16 mouse cellular contexts compared by ENCODE assay signal in genomic region chr17:12451234-12451633, GRCm38 (mm10). TPM values are rescaled to one million over a fixed set of nuclear protein-coding genes. Genes with fewer than 3 reads are reported as not detected.
DNase-seq lines count a peak whose midpoint lies in the region; ATAC-seq and TF ChIP-seq lines count a peak whose summit lies in the region.
"Had no signal": no experiment of that assay in that cellular context is flagged by ENCODE, and none has a peak within 500 bp of the region (broad histone marks: within the 10 kb centered on the region; RNA-seq: fewer than 3 reads in every experiment).

No protein-coding gene starts in this region.

- H3K9me3 ChIP-seq in forebrain, postnatal 0 days (ENCODE audit: low read length): no peaks in the 10 kb centered on the region
- H3K9me3 ChIP-seq in forebrain, embryonic 14.5 days (replicated peaks; ENCODE audit: control insufficient read depth, low read length): no peaks in the 10 kb centered on the region
- H3K9me3 ChIP-seq: liver, embryonic 15.5 days had no signal

- no peaks in the 10 kb centered on the region for H3K4me1 ChIP-seq in forebrain, postnatal 0 days (ENCODE audit: insufficient read depth)
- no peaks in the 10 kb centered on the region for H3K4me1 ChIP-seq in forebrain, embryonic 14.5 days (ENCODE audit: control insufficient read depth, insufficient read depth, low read length)
- H3K4me1 ChIP-seq: liver, embryonic 15.5 days had no signal

- peak; percentile 53; the same call in 1 of the 2 replicates for ATAC-seq in forebrain, postnatal 0 days
- ATAC-seq in forebrain, embryonic 14.5 days: no peak
- no peak for ATAC-seq in granulocyte monocyte progenitor cell, adult 5-6 weeks (replicated peaks; ENCODE audit: poor library complexity, severe bottlenecking)
- ATAC-seq: Patski had no signal

- H3K4me3 ChIP-seq in forebrain, postnatal 0 days (ENCODE audit: low read depth, low read length): no peak overlapping the region
- H3K4me3 ChIP-seq in forebrain, embryonic 14.5 days (ENCODE audit: low read depth, low read length): no peak overlapping the region
- H3K4me3 ChIP-seq: erythroblast, embryonic 14.5 days; liver, embryonic 15.5 days had no signal

- H3K4me2 ChIP-seq in forebrain, postnatal 0 days (ENCODE audit: low read depth): no peak overlapping the region
- no peak overlapping the region for H3K4me2 ChIP-seq in forebrain, embryonic 14.5 days (ENCODE audit: low read length)
- H3K4me2 ChIP-seq: liver, embryonic 15.5 days had no signal

- no peaks in the 10 kb centered on the region for H3K27me3 ChIP-seq in forebrain, postnatal 0 days (ENCODE audit: insufficient read depth, low read length)
- no peaks in the 10 kb centered on the region for H3K27me3 ChIP-seq in forebrain, embryonic 14.5 days (replicated peaks; ENCODE audit: control insufficient read depth, insufficient read depth, low read length)
- H3K27me3 ChIP-seq: liver, embryonic 15.5 days had no signal

- no peak for DNase-seq in forebrain, postnatal 0 days
- no peak for DNase-seq in forebrain, embryonic 14.5 days (ENCODE audit: low spot score)
- DNase-seq in kidney, postnatal 10 days: peak; percentile 36
- DNase-seq in kidney, adult 9 months: no peak
- DNase-seq in retina, postnatal 1 day: peak; percentile 18
- no peak for DNase-seq in retina, embryonic 14.5 days (ENCODE audit: low spot score)
- no peak for DNase-seq in ovary, postnatal 14 days (ENCODE audit: low spot score)
- DNase-seq: adrenal gland, postnatal 36 days; cerebellum, adult 8-10 months; spleen, adult 18-20 months had no signal

- no peak overlapping the region for H3K9ac ChIP-seq in forebrain, postnatal 0 days
- no peak overlapping the region for H3K9ac ChIP-seq in forebrain, embryonic 14.5 days (ENCODE audit: low read length)
- H3K9ac ChIP-seq: liver, embryonic 15.5 days had no signal

- H3K36me3 ChIP-seq in forebrain, postnatal 0 days (ENCODE audit: insufficient read depth): no peaks in the 10 kb centered on the region
- H3K36me3 ChIP-seq in forebrain, embryonic 14.5 days (ENCODE audit: control insufficient read depth, insufficient read depth, low read length): no peaks in the 10 kb centered on the region
- H3K36me3 ChIP-seq: liver, embryonic 15.5 days had no signal

- 64% methylated on average over 4 of the region's 4 CpGs for WGBS in forebrain, postnatal 0 days
- WGBS in forebrain, embryonic 14.5 days: 44% methylated on average over 4 of the region's 4 CpGs

- no peak overlapping the region for H3K27ac ChIP-seq in forebrain, postnatal 0 days (ENCODE audit: low read depth, low read length)
- H3K27ac ChIP-seq in forebrain, embryonic 14.5 days (ENCODE audit: low read depth, low read length): no peak overlapping the region
- H3K27ac ChIP-seq: liver, embryonic 15.5 days had no signal

- peak; percentile 39 for TF ChIP-seq CTCF in forebrain, postnatal 0 days (IDR thresholded peaks at IDR 0.05; ENCODE audit: low read depth)

RNA-seq across cellular contexts. Expression of gene Slc22a3, which starts 56.3 kb away (rescaled TPM):
- 1.5 and 2.5 TPM in 2 replicates for total RNA-seq in forebrain, postnatal 0 days (2014; rRNA removed)
- polyA plus RNA-seq in forebrain, postnatal 0 days (2015; fragmentation: Nextera tagmentation; extraction: Ambion mirVana): 1.3 and 2.1 TPM in 2 replicates
- 0.11 and 0.49 TPM in 2 replicates for polyA plus RNA-seq in forebrain, embryonic 14.5 days (2014; fragmentation: Nextera tagmentation; extraction: Ambion mirVana)
- 5.5 and 9.1 TPM in 2 replicates for total RNA-seq in granulocyte monocyte progenitor cell, adult 5-6 weeks (2014; fragmentation: Nextera tagmentation)
- total RNA-seq in granulocyte monocyte progenitor cell, adult 5-6 weeks (2017): 2.2 and 2.6 TPM in 2 replicates
- total RNA-seq: monocyte, adult 5-6 weeks had no signal
- polyA plus RNA-seq: C2C12; erythroblast, embryonic 14.5 days; Patski had no signal

Comparison
In these comparisons a context has a peak if more than half of its experiments do, and no peak if none do; other contexts are left out.
1. DNase-seq: peak in kidney, postnatal 10 days (single experiment) and retina, postnatal 1 day (single experiment); none in forebrain, postnatal 0 days (single experiment), forebrain, embryonic 14.5 days (single experiment), kidney, adult 9 months (single experiment), retina, embryonic 14.5 days (single experiment) and ovary, postnatal 14 days (single experiment).